Mouse (Mus musculus): ENCODE data around the gene Fbxo45. TPM values are rescaled to one million over a fixed set of nuclear protein-coding genes. Genes with fewer than 3 reads are reported as not detected.

The Fbxo45 gene
- polyA plus RNA-seq, 1 experiment from 2014 or later = 13.9 TPM

DNA sequence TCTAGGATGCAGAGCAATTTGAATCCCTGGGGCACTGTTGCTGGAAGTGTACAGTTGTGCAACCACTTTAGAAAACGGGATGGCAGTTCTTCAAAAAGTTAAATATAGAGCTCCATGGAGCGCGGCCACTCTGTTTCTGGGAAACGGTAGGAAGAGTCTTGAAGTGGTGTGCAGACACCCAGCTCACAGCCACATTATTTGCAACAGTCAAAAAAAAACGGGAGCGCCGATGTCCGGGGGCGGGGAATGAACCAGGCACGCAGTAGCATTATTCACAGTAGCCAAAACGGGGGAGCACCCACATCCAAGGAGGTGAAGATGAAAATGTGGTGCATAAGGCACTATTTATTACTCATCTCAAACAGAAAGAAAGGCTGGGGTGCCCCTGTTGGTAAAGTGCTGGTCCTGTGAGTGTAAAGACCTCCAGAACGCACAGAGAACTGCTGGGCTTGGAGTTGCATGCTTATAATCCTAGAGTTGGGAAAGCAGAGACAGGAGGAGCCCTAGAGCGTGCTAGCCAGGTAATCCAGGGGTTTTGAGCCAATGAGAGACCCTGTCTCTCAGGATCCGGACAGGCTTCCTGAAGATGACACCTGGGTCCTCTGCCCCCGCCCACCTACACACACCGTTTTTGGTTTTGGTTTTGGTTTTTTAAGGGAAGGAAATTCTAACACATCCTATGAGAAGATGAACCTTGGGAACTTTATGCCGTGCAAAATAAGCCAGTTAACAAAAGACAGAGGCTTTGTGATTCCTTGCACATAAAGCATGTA is 32.0 kb downstream of the Fbxo45 start:
- H3K9me3 ChIP-seq (ENCODE audit: control insufficient read depth, low read length) = no peaks in the 10 kb centered on the region
- no peak overlapping the region for H3K4me3 ChIP-seq (ENCODE audit: low read depth, low read length)
- H3K4me2 ChIP-seq (ENCODE audit: low read depth, low read length) = no peak overlapping the region
- 81% methylated on average over 17 of the region's 17 CpGs for WGBS
- no peak overlapping the region for H3K9ac ChIP-seq (replicated peaks; ENCODE audit: low read depth, low read length)
- H3K4me1 ChIP-seq (ENCODE audit: control insufficient read depth, insufficient read depth, low read length) = no peaks in the 10 kb centered on the region
- no peak overlapping the region for H3K27ac ChIP-seq (ENCODE audit: low read depth, low read length)
- ATAC-seq (ENCODE audit: low read depth) = no peak
- no peaks in the 10 kb centered on the region for H3K27me3 ChIP-seq (ENCODE audit: control insufficient read depth, insufficient read depth, low read length)
- no peaks in the 10 kb centered on the region for H3K36me3 ChIP-seq (ENCODE audit: control insufficient read depth, insufficient read depth, low read length)

DNA sequence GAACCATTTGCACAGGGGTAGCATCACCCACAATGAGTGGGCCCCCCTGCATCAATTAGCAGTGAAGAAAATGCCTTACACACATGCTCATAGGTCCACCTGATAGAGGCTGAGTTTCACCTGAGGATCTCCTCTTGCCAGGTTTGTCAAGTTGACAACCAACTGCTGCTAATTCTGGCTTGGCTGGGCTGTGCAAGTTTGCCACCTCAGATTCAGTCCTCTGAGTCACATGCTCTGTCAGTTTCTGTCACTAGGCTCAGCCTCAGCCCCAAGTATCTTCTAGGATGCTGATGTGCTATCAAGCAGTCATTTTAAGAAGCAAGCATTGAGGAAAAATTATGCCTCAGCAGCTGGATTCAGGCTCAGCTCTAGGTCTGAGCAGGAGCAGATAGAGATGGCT is 32.8 kb downstream of the Fbxo45 start:
- no peak overlapping the region for H3K9ac ChIP-seq (replicated peaks; ENCODE audit: low read depth, low read length)
- no peak overlapping the region for H3K4me3 ChIP-seq (ENCODE audit: low read depth, low read length)
- H3K4me2 ChIP-seq (ENCODE audit: low read depth, low read length) = no peak overlapping the region
- H3K9me3 ChIP-seq (ENCODE audit: control insufficient read depth, low read length) = no peaks in the 10 kb centered on the region
- ATAC-seq (ENCODE audit: low read depth) = no peak
- no peak overlapping the region for H3K27ac ChIP-seq (ENCODE audit: low read depth, low read length)
- H3K36me3 ChIP-seq (ENCODE audit: control insufficient read depth, insufficient read depth, low read length) = no peaks in the 10 kb centered on the region
- no peaks in the 10 kb centered on the region for H3K27me3 ChIP-seq (ENCODE audit: control insufficient read depth, insufficient read depth, low read length)
- no peaks in the 10 kb centered on the region for H3K4me1 ChIP-seq (ENCODE audit: control insufficient read depth, insufficient read depth, low read length)

DNA sequence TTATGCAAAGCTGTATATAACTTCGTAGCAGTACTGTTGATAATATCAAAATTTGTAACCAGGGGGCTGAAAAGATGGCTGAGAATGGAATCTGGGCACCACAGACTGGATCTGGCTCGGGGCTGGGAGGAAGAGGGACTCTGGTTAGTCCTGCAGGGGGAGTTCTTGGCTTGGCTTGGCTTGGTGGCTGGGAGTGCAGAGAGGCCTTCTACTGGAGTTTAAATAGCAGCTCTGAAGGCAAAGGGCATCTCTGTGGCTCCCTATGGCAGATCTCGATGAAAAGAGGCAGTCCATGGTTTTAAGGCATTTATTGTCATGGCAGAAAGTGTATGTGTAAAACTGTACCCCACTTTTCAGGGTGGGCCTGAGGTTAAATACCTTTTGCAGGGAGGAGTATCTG is 42.1 kb downstream of the Fbxo45 start:
- H3K9me3 ChIP-seq (ENCODE audit: control insufficient read depth, low read length) = no peaks in the 10 kb centered on the region
- peaks cover 5% of the 10 kb centered on the region; the same call in 1 of the 2 replicates for H3K4me1 ChIP-seq (ENCODE audit: control insufficient read depth, insufficient read depth, low read length)
- WGBS = 63% methylated on average over 3 of the region's 3 CpGs
- H3K4me2 ChIP-seq (ENCODE audit: low read depth, low read length) = no peak overlapping the region
- H3K36me3 ChIP-seq (ENCODE audit: control insufficient read depth, insufficient read depth, low read length) = no peaks in the 10 kb centered on the region
- H3K27me3 ChIP-seq (ENCODE audit: control insufficient read depth, insufficient read depth, low read length) = no peaks in the 10 kb centered on the region
- H3K9ac ChIP-seq (replicated peaks; ENCODE audit: low read depth, low read length) = no peak overlapping the region
- ATAC-seq (ENCODE audit: low read depth) = no peak
- H3K27ac ChIP-seq (ENCODE audit: low read depth, low read length) = no peak overlapping the region
- H3K4me3 ChIP-seq (ENCODE audit: low read depth, low read length) = no peak overlapping the region

- no peak overlapping the region for H3K4me3 ChIP-seq (ENCODE audit: low read depth, low read length)
- WGBS = 78% methylated on average over 6 of the region's 6 CpGs
- ATAC-seq (ENCODE audit: low read depth) = no peak
- H3K9ac ChIP-seq (replicated peaks; ENCODE audit: low read depth, low read length) = no peak overlapping the region
- H3K27me3 ChIP-seq (ENCODE audit: control insufficient read depth, insufficient read depth, low read length) = no peaks in the 10 kb centered on the region
- no peak overlapping the region for H3K4me2 ChIP-seq (ENCODE audit: low read depth, low read length)
- H3K27ac ChIP-seq (ENCODE audit: low read depth, low read length) = no peak overlapping the region
- H3K4me1 ChIP-seq (ENCODE audit: control insufficient read depth, insufficient read depth, low read length) = peaks cover 5% of the 10 kb centered on the region; the same call in 1 of the 2 replicates
- H3K9me3 ChIP-seq (ENCODE audit: control insufficient read depth, low read length) = no peaks in the 10 kb centered on the region
- no peaks in the 10 kb centered on the region for H3K36me3 ChIP-seq (ENCODE audit: control insufficient read depth, insufficient read depth, low read length)
Observed at GRCm38 (mm10) chr16:32202681-32203080, 44.3 kb downstream of the Fbxo45 start.

GRCm38 (mm10) chr16:32201004-32201325 is 46.0 kb downstream of the Fbxo45 start:
- peak overlapping the region; percentile 30 for H3K4me2 ChIP-seq (ENCODE audit: low read depth, low read length)
- no peaks in the 10 kb centered on the region for H3K36me3 ChIP-seq (ENCODE audit: control insufficient read depth, insufficient read depth, low read length)
- H3K4me1 ChIP-seq (ENCODE audit: control insufficient read depth, insufficient read depth, low read length) = peaks cover 5% of the 10 kb centered on the region; the same call in 1 of the 2 replicates
- H3K27ac ChIP-seq (ENCODE audit: low read depth, low read length) = peak overlapping the region; percentile 67; the same call in 1 of the 2 replicates
- H3K9ac ChIP-seq (replicated peaks; ENCODE audit: low read depth, low read length) = no peak overlapping the region
- ATAC-seq (ENCODE audit: low read depth) = no peak
- 27% methylated on average over 9 of the region's 9 CpGs for WGBS
- no peaks in the 10 kb centered on the region for H3K9me3 ChIP-seq (ENCODE audit: control insufficient read depth, low read length)
- H3K4me3 ChIP-seq (ENCODE audit: low read depth, low read length) = no peak overlapping the region
- H3K27me3 ChIP-seq (ENCODE audit: control insufficient read depth, insufficient read depth, low read length) = no peaks in the 10 kb centered on the region

GRCm38 (mm10) chr16:32200256-32201003 is 46.5 kb downstream of the Fbxo45 start:
- H3K27ac ChIP-seq (ENCODE audit: low read depth, low read length) = peak overlapping the region; percentile 67
- peak overlapping the region; percentile 30 for H3K4me2 ChIP-seq (ENCODE audit: low read depth, low read length)
- peaks cover 5% of the 10 kb centered on the region; the same call in 1 of the 2 replicates for H3K4me1 ChIP-seq (ENCODE audit: control insufficient read depth, insufficient read depth, low read length)
- H3K9me3 ChIP-seq (ENCODE audit: control insufficient read depth, low read length) = no peaks in the 10 kb centered on the region
- no peak overlapping the region for H3K4me3 ChIP-seq (ENCODE audit: low read depth, low read length)
- WGBS = 53% methylated on average over 21 of the region's 21 CpGs
- H3K9ac ChIP-seq (replicated peaks; ENCODE audit: low read depth, low read length) = no peak overlapping the region
- no peaks in the 10 kb centered on the region for H3K36me3 ChIP-seq (ENCODE audit: control insufficient read depth, insufficient read depth, low read length)
- no peaks in the 10 kb centered on the region for H3K27me3 ChIP-seq (ENCODE audit: control insufficient read depth, insufficient read depth, low read length)
- ATAC-seq (ENCODE audit: low read depth) = peak; percentile 65; the same call in 1 of the 2 replicates

GRCm38 (mm10) chr16:32190011-32190441 is 56.9 kb downstream of the Fbxo45 start:
- no peak overlapping the region for H3K27ac ChIP-seq (ENCODE audit: low read depth, low read length)
- H3K9me3 ChIP-seq (ENCODE audit: control insufficient read depth, low read length) = no peaks in the 10 kb centered on the region
- no peak overlapping the region for H3K4me3 ChIP-seq (ENCODE audit: low read depth, low read length)
- ATAC-seq (ENCODE audit: low read depth) = no peak
- 80% methylated on average over 12 of the region's 12 CpGs for WGBS
- no peaks in the 10 kb centered on the region for H3K4me1 ChIP-seq (ENCODE audit: control insufficient read depth, insufficient read depth, low read length)
- H3K36me3 ChIP-seq (ENCODE audit: control insufficient read depth, insufficient read depth, low read length) = no peaks in the 10 kb centered on the region
- H3K9ac ChIP-seq (replicated peaks; ENCODE audit: low read depth, low read length) = no peak overlapping the region
- H3K27me3 ChIP-seq (ENCODE audit: control insufficient read depth, insufficient read depth, low read length) = no peaks in the 10 kb centered on the region
- no peak overlapping the region for H3K4me2 ChIP-seq (ENCODE audit: low read depth, low read length)

DNA sequence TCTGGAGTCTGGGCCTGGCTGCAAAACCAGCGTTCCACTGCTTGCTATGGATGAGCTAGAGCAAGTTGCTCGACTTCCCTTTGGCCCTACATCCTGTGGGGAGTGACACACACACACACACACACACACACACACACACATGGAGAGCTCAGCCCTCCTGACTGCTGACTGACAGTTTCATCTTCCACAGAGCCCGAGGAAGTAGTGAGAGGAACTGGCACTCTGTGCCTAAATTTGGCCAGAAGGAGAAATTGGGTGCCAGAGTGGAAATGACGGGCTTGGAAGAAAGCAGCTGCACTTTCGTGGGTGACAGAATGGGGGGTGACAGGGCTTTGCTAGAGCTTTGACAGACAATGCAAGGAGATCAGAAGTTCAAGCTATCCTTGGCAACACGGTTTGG is 57.8 kb downstream of the Fbxo45 start:
- Histone ChIP-seq H3K9ac (replicated peaks; ENCODE audit: low read depth, low read length) (no peak overlapping the region), H3K27me3 (ENCODE audit: control insufficient read depth, insufficient read depth, low read length) (no peaks in the 10 kb centered on the region), H3K36me3 (ENCODE audit: control insufficient read depth, insufficient read depth, low read length) (no peaks in the 10 kb centered on the region), H3K4me2 (ENCODE audit: low read depth, low read length) (no peak overlapping the region), H3K4me1 (ENCODE audit: control insufficient read depth, insufficient read depth, low read length) (no peaks in the 10 kb centered on the region), H3K4me3 (ENCODE audit: low read depth, low read length) (no peak overlapping the region), H3K9me3 (ENCODE audit: control insufficient read depth, low read length) (no peaks in the 10 kb centered on the region), H3K27ac (ENCODE audit: low read depth, low read length) (no peak overlapping the region)
- 73% methylated on average over 6 of the region's 6 CpGs for WGBS
- ATAC-seq (ENCODE audit: low read depth) = no peak

- Histone ChIP-seq H3K27ac (ENCODE audit: low read depth, low read length) (no peak overlapping the region), H3K36me3 (ENCODE audit: control insufficient read depth, insufficient read depth, low read length) (no peaks in the 10 kb centered on the region), H3K4me2 (ENCODE audit: low read depth, low read length) (no peak overlapping the region), H3K4me3 (ENCODE audit: low read depth, low read length) (no peak overlapping the region), H3K27me3 (ENCODE audit: control insufficient read depth, insufficient read depth, low read length) (no peaks in the 10 kb centered on the region), H3K9me3 (ENCODE audit: control insufficient read depth, low read length) (no peaks in the 10 kb centered on the region), H3K9ac (replicated peaks; ENCODE audit: low read depth, low read length) (no peak overlapping the region), H3K4me1 (ENCODE audit: control insufficient read depth, insufficient read depth, low read length) (no peaks in the 10 kb centered on the region)
- ATAC-seq (ENCODE audit: low read depth) = no peak
- WGBS = 94% methylated on average over 5 of the region's 5 CpGs
Observed at GRCm38 (mm10) chr16:32186056-32186455, 60.9 kb downstream of the Fbxo45 start.

Data from neural tube, embryonic 14.5 days (tissue).